In genomic region chr17:46453302-46453948, GRCm38 (mm10) we compare ENCODE assay signal across 13 mouse cellular contexts. TPM values are rescaled to one million over a fixed set of nuclear protein-coding genes. Genes with fewer than 3 reads are reported as not detected.
DNase-seq lines count a peak whose midpoint lies in the region; ATAC-seq and TF ChIP-seq lines count a peak whose summit lies in the region.
"Had no signal": no experiment of that assay in that cellular context is flagged by ENCODE, and none has a peak within 500 bp of the region (broad histone marks: within the 10 kb centered on the region; RNA-seq: fewer than 3 reads in every experiment).

No protein-coding gene starts in this region.

- no peak overlapping the region for H3K4me3 ChIP-seq in liver, adult 2 months (ENCODE audit: insufficient read depth, low read depth, low read length)
- H3K4me3 ChIP-seq in liver, embryonic 12.5 days = no peak overlapping the region
- H3K4me3 ChIP-seq in hindbrain, embryonic 12.5 days = no peak overlapping the region
- peak overlapping the region; percentile 44; the same call in 1 of the 2 replicates for H3K4me3 ChIP-seq in limb, embryonic 15.5 days
- H3K4me3 ChIP-seq in stomach, postnatal 0 days (ENCODE audit: low read depth, low read length) = no peak overlapping the region
- H3K4me3 ChIP-seq: liver, embryonic 13.5 days had no signal

- peak overlapping the region; percentile 87 for H3K27ac ChIP-seq in liver, adult 2 months (replicated peaks; ENCODE audit: insufficient read depth, low read depth, low read length)
- H3K27ac ChIP-seq in liver, embryonic 12.5 days = no peak overlapping the region
- H3K27ac ChIP-seq in hindbrain, embryonic 12.5 days = peak overlapping the region; percentile 46
- H3K27ac ChIP-seq in limb, embryonic 15.5 days = no peak overlapping the region
- no peak overlapping the region for H3K27ac ChIP-seq in stomach, postnatal 0 days (replicated peaks)
- H3K27ac ChIP-seq: liver, embryonic 13.5 days had no signal

- no peaks in the 10 kb centered on the region for H3K9me3 ChIP-seq in liver, embryonic 12.5 days (replicated peaks)
- H3K9me3 ChIP-seq in hindbrain, embryonic 12.5 days (replicated peaks) = no peaks in the 10 kb centered on the region
- H3K9me3 ChIP-seq in limb, embryonic 15.5 days = no peaks in the 10 kb centered on the region
- no peaks in the 10 kb centered on the region for H3K9me3 ChIP-seq in stomach, postnatal 0 days (ENCODE audit: control insufficient read depth, low read length)
- H3K9me3 ChIP-seq: liver, embryonic 13.5 days had no signal

- WGBS in liver, adult 2 months = 3% methylated on average over 13 of the region's 13 CpGs
- 8% methylated on average over 13 of the region's 13 CpGs for WGBS in liver, embryonic 12.5 days (ENCODE audit: insufficient replicate concordance)
- WGBS in hindbrain, embryonic 12.5 days = 6% methylated on average over 13 of the region's 13 CpGs
- 10% methylated on average over 13 of the region's 13 CpGs for WGBS in limb, embryonic 15.5 days
- WGBS in stomach, postnatal 0 days = 22% methylated on average over 13 of the region's 13 CpGs

- no peaks in the 10 kb centered on the region for H3K27me3 ChIP-seq in liver, adult 2 months (ENCODE audit: control insufficient read depth, insufficient read depth, low read length)
- peaks cover 85% of the 10 kb centered on the region for H3K27me3 ChIP-seq in liver, embryonic 12.5 days (replicated peaks)
- H3K27me3 ChIP-seq in hindbrain, embryonic 12.5 days = peaks cover 57% of the 10 kb centered on the region
- H3K27me3 ChIP-seq in limb, embryonic 15.5 days = peaks cover 65% of the 10 kb centered on the region
- no peaks in the 10 kb centered on the region; the same call in 1 of the 2 replicates for H3K27me3 ChIP-seq in stomach, postnatal 0 days (ENCODE audit: control insufficient read depth, insufficient read depth, low read length)

- TF ChIP-seq CTCF in liver, adult 2 months (IDR thresholded peaks at IDR 0.05; ENCODE audit: low read depth, low read length) = no peak
- no peak for TF ChIP-seq CTCF in stomach, postnatal 0 days (IDR thresholded peaks at IDR 0.05; ENCODE audit: low read depth)

- peak; percentile 83 for DNase-seq in liver, adult 2 months (ENCODE audit: extremely low read depth, low read depth, low spot score)
- no peak for DNase-seq in stomach, postnatal 0 days (ENCODE audit: low spot score)
- DNase-seq in right cerebral cortex, postnatal 36 days (ENCODE audit: low spot score in 2 of 2) = no peak
- DNase-seq in frontal cortex, postnatal 14 days (ENCODE audit: low spot score in 2 of 2) = no peak
- no peak for DNase-seq in gastrocnemius, postnatal 4 days (ENCODE audit: low spot score in 2 of 2)
- DNase-seq: cerebellum, adult 8-10 months; liver, embryonic 13.5 days; thymus, postnatal 25 days had no signal

- no peak overlapping the region; the same call in 1 of the 2 replicates for H3K4me2 ChIP-seq in liver, embryonic 12.5 days
- H3K4me2 ChIP-seq in hindbrain, embryonic 12.5 days (replicated peaks) = peak overlapping the region; percentile 56
- no peak overlapping the region for H3K4me2 ChIP-seq in limb, embryonic 15.5 days
- peak overlapping the region; percentile 70; the same call in 1 of the 2 replicates for H3K4me2 ChIP-seq in stomach, postnatal 0 days (replicated peaks; ENCODE audit: low read depth)

- peak overlapping the region; percentile 45 for H3K9ac ChIP-seq in liver, adult 2 months (ENCODE audit: low read depth, low read length)
- no peak overlapping the region for H3K9ac ChIP-seq in liver, embryonic 12.5 days
- peak overlapping the region; percentile 37; the same call in 1 of the 2 replicates for H3K9ac ChIP-seq in hindbrain, embryonic 12.5 days
- H3K9ac ChIP-seq in limb, embryonic 15.5 days = no peak overlapping the region
- no peak overlapping the region for H3K9ac ChIP-seq in stomach, postnatal 0 days (ENCODE audit: low read length)
- H3K9ac ChIP-seq: liver, embryonic 13.5 days had no signal

- no peaks in the 10 kb centered on the region for H3K36me3 ChIP-seq in liver, adult 2 months (ENCODE audit: control insufficient read depth, insufficient read depth, low read length)
- no peaks in the 10 kb centered on the region for H3K36me3 ChIP-seq in liver, embryonic 12.5 days
- peaks cover 4% of the 10 kb centered on the region; the same call in 1 of the 2 replicates for H3K36me3 ChIP-seq in hindbrain, embryonic 12.5 days
- H3K36me3 ChIP-seq in limb, embryonic 15.5 days = no peaks in the 10 kb centered on the region
- no peaks in the 10 kb centered on the region for H3K36me3 ChIP-seq in stomach, postnatal 0 days (ENCODE audit: control insufficient read depth, insufficient read depth, low read length)
- H3K36me3 ChIP-seq: liver, embryonic 13.5 days had no signal

- no peaks in the 10 kb centered on the region for H3K79me2 ChIP-seq in liver, adult 2 months (ENCODE audit: control insufficient read depth, insufficient read depth, low read length)

- TF ChIP-seq EP300 in stomach, postnatal 0 days (optimal IDR thresholded peaks at IDR 0.05) = no peak

- no peak for TF ChIP-seq POLR2A in liver, adult 2 months (IDR thresholded peaks at IDR 0.05; ENCODE audit: extremely low read depth, insufficient read depth, low read length)

- peaks cover 22% of the 10 kb centered on the region for H3K4me1 ChIP-seq in liver, adult 2 months (ENCODE audit: control insufficient read depth, insufficient read depth, low read length)
- H3K4me1 ChIP-seq in liver, embryonic 12.5 days = peaks cover 16% of the 10 kb centered on the region
- H3K4me1 ChIP-seq in hindbrain, embryonic 12.5 days = peaks cover 39% of the 10 kb centered on the region
- peaks cover 23% of the 10 kb centered on the region for H3K4me1 ChIP-seq in limb, embryonic 15.5 days
- H3K4me1 ChIP-seq in stomach, postnatal 0 days (replicated peaks; ENCODE audit: control insufficient read depth, insufficient read depth) = peaks cover 5% of the 10 kb centered on the region; the same call in 1 of the 2 replicates

- no peak for ATAC-seq in liver, embryonic 12.5 days
- ATAC-seq in hindbrain, embryonic 12.5 days (ENCODE audit: low FRiP score) = no peak
- ATAC-seq in limb, embryonic 15.5 days (ENCODE audit: insufficient number of reproducible peaks, low FRiP score, low TSS enrichment, low read depth) = no peak
- ATAC-seq in stomach, postnatal 0 days (ENCODE audit: low FRiP score, low TSS enrichment) = no peak

RNA-seq across cellular contexts. Expression of gene Slc22a7, which starts 15.2 kb away (rescaled TPM):
- total RNA-seq in liver, adult 2 months (2014; rRNA removed) = 10.3 and 27.9 TPM in 2 replicates
- 46.8 and 47.9 TPM in 2 replicates for polyA plus RNA-seq in liver, adult 2 months (2012; rRNA removed)
- polyA plus RNA-seq in liver, embryonic 12.5 days (2016; fragmentation: Nextera tagmentation; extraction: Ambion mirVana) = not detected in 2 replicates
- not detected in 2 replicates for polyA plus RNA-seq in hindbrain, embryonic 12.5 days (2016; fragmentation: Nextera tagmentation; extraction: Ambion mirVana)
- polyA plus RNA-seq in limb, embryonic 15.5 days (2015; fragmentation: Nextera tagmentation; extraction: Ambion mirVana) = not detected in 2 replicates
- polyA plus RNA-seq in stomach, postnatal 0 days (2015; fragmentation: Nextera tagmentation; extraction: Ambion mirVana) = not detected in 2 replicates
- under 1 TPM in 1 of 2 experiments, not detected in 1; 0.21 TPM for total RNA-seq in gastrocnemius, postnatal 4 days (2021)
- polyA plus RNA-seq: intestine, embryonic 14.5 days; liver, embryonic 13.5 days; small intestine, adult 2 months had no signal

RNA-seq across cellular contexts. Expression of gene Crip3, which starts 24.7 kb away (rescaled TPM):
- not detected in 2 replicates for total RNA-seq in liver, adult 2 months (2014; rRNA removed)
- polyA plus RNA-seq in liver, adult 2 months (2012; rRNA removed) = 0.70 and 1.4 TPM in 2 replicates
- 0.25 TPM in 1 of 2 replicates, not detected in the other for polyA plus RNA-seq in liver, embryonic 12.5 days (2016; fragmentation: Nextera tagmentation; extraction: Ambion mirVana)
- 0.57 and 0.95 TPM in 2 replicates for polyA plus RNA-seq in hindbrain, embryonic 12.5 days (2016; fragmentation: Nextera tagmentation; extraction: Ambion mirVana)
- polyA plus RNA-seq in limb, embryonic 15.5 days (2015; fragmentation: Nextera tagmentation; extraction: Ambion mirVana) = 1.8 and 2.0 TPM in 2 replicates
- 0.23 and 0.24 TPM in 2 replicates for polyA plus RNA-seq in stomach, postnatal 0 days (2015; fragmentation: Nextera tagmentation; extraction: Ambion mirVana)
- 1 to 10 TPM; 3.7 to 4.8 TPM for total RNA-seq in gastrocnemius, postnatal 4 days (2021)
- polyA plus RNA-seq: liver, embryonic 13.5 days; small intestine, adult 2 months had no signal

RNA-seq across cellular contexts. Expression of gene Ttbk1, which starts 34.0 kb away (rescaled TPM):
- 0.07 and 0.18 TPM in 2 replicates for total RNA-seq in liver, adult 2 months (2014; rRNA removed)
- polyA plus RNA-seq in liver, adult 2 months (2012; rRNA removed) = 0.15 and 0.22 TPM in 2 replicates
- polyA plus RNA-seq in liver, embryonic 12.5 days (2016; fragmentation: Nextera tagmentation; extraction: Ambion mirVana) = 0.02 and 0.11 TPM in 2 replicates
- 5.3 and 6.6 TPM in 2 replicates for polyA plus RNA-seq in hindbrain, embryonic 12.5 days (2016; fragmentation: Nextera tagmentation; extraction: Ambion mirVana)
- polyA plus RNA-seq in limb, embryonic 15.5 days (2015; fragmentation: Nextera tagmentation; extraction: Ambion mirVana) = 0.02 and 0.06 TPM in 2 replicates
- 0.13 and 0.15 TPM in 2 replicates for polyA plus RNA-seq in stomach, postnatal 0 days (2015; fragmentation: Nextera tagmentation; extraction: Ambion mirVana)
- total RNA-seq in gastrocnemius, postnatal 4 days (2021) = 1 to 10 TPM in 1 of 2 experiments, under 1 TPM in 1; 0.60 to 1.2 TPM

RNA-seq across cellular contexts. Expression of gene Dnph1, which starts 43.1 kb away (rescaled TPM):
- 6.6 and 9.0 TPM in 2 replicates for total RNA-seq in liver, adult 2 months (2014; rRNA removed)
- 13.1 and 13.3 TPM in 2 replicates for polyA plus RNA-seq in liver, adult 2 months (2012; rRNA removed)
- polyA plus RNA-seq in liver, embryonic 12.5 days (2016; fragmentation: Nextera tagmentation; extraction: Ambion mirVana) = 38.5 and 39.3 TPM in 2 replicates
- polyA plus RNA-seq in hindbrain, embryonic 12.5 days (2016; fragmentation: Nextera tagmentation; extraction: Ambion mirVana) = 35.3 and 35.5 TPM in 2 replicates
- 29.3 and 33.8 TPM in 2 replicates for polyA plus RNA-seq in limb, embryonic 15.5 days (2015; fragmentation: Nextera tagmentation; extraction: Ambion mirVana)
- 23.8 and 24.7 TPM in 2 replicates for polyA plus RNA-seq in stomach, postnatal 0 days (2015; fragmentation: Nextera tagmentation; extraction: Ambion mirVana)
- 1 to 10 TPM; 3.6 to 5.2 TPM for total RNA-seq in gastrocnemius, postnatal 4 days (2021)

Comparison
In these comparisons a context has a peak if more than half of its experiments do, and no peak if none do; other contexts are left out.
1. H3K27ac ChIP-seq: peak in liver, adult 2 months (single experiment) and hindbrain, embryonic 12.5 days (single experiment); none in liver, embryonic 12.5 days (single experiment), limb, embryonic 15.5 days (single experiment) and stomach, postnatal 0 days (single experiment).
2. H3K9ac ChIP-seq: peak in liver, adult 2 months (single experiment) and hindbrain, embryonic 12.5 days (single experiment); none in liver, embryonic 12.5 days (single experiment), limb, embryonic 15.5 days (single experiment) and stomach, postnatal 0 days (single experiment).
3. RNA of gene Slc22a7, which starts 15.2 kb away (polyA plus RNA-seq): 46.8 to 47.9 TPM in liver, adult 2 months; not detected in liver, embryonic 12.5 days, not detected in hindbrain, embryonic 12.5 days, not detected in limb, embryonic 15.5 days and not detected in stomach, postnatal 0 days; every median in the first group is over 10 times any median in the second.
4. H3K4me2 ChIP-seq: peak in hindbrain, embryonic 12.5 days (single experiment) and stomach, postnatal 0 days (single experiment); none in liver, embryonic 12.5 days (single experiment) and limb, embryonic 15.5 days (single experiment).